Mouse (Mus musculus): Measurements from ENCODE around the gene Zfp865. TPM values are rescaled to one million over a fixed set of nuclear protein-coding genes. Genes with fewer than 3 reads are reported as not detected.
"Not testable (repeated sequence)": the region's sequence is repeated elsewhere in the genome, so short reads cannot be mapped to it uniquely, and the experiment has no call there.

The Zfp865 gene
- polyA plus RNA-seq, 1 experiment from 2014 or later: 7.3 TPM

DNA sequence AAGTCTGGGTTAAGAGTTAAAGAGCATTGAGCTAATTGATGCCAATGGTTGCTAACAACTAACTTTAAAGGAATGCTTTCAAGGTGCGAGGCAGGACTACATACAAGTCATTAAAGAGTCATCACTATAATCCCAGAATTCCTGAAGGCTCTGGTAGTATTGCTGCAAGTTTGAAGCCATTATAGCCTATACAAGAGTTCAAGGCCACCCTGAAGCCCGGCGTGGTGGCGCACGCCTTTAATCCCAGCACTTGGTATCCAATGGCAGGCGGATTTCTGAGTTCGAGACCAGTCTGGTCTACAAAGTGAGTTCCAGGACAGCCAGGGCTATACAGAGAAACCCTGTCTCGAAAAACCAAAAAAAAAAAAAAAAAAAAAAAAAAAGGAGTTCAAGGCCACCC, 600 bp upstream of the Zfp865 start:
- ATAC-seq (replicated peaks; ENCODE audit: low FRiP score); H3K9me3 ChIP-seq (ENCODE audit: control insufficient read depth, low read length); DNase-seq (ENCODE audit: low spot score); H3K4me1 ChIP-seq (replicated peaks; ENCODE audit: control insufficient read depth, insufficient read depth, low read length); H3K36me3 ChIP-seq (ENCODE audit: control insufficient read depth, insufficient read depth, low read length); H3K27me3 ChIP-seq (ENCODE audit: control insufficient read depth, insufficient read depth, low read length): not testable (repeated sequence)
- Histone ChIP-seq H3K9ac (ENCODE audit: low read length) (peak overlapping the region; percentile 95), H3K4me3 (ENCODE audit: low read depth, low read length) (peak overlapping the region; percentile 86), H3K4me2 (ENCODE audit: low read depth, low read length, severe bottlenecking) (peak overlapping the region; percentile 68), H3K27ac (ENCODE audit: low read depth, low read length) (peak overlapping the region; percentile 90)
- 30% methylated on average over 8 of the region's 8 CpGs for WGBS

DNA sequence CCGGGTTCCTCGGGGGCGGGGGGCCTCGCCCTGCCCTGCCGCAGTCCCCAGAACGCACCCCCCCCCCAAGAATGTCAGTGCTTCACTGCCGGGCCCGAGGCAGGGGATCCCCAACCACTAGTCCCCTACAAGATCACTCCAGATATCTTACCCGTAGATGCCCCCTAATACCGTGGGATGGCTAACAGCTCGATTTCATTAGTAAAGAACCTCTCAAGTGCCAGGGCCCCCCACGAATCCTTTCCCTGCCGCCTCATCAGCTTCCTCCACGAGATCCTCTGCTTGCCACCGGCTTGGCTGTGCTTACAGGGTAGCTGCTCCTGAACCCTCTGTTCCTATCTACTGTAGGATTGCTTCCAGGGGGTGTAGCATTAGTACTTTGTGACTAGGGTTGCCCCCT, 509 bp downstream of the Zfp865 start:
- no peaks in the 10 kb centered on the region for H3K9me3 ChIP-seq (ENCODE audit: control insufficient read depth, low read length)
- peak overlapping the region; percentile 86 for H3K4me3 ChIP-seq (ENCODE audit: low read depth, low read length)
- H3K27ac ChIP-seq (ENCODE audit: low read depth, low read length): peak overlapping the region; percentile 90
- H3K9ac ChIP-seq (ENCODE audit: low read length): peak overlapping the region; percentile 95
- H3K4me2 ChIP-seq (ENCODE audit: low read depth, low read length, severe bottlenecking): peak overlapping the region; percentile 68
- H3K27me3 ChIP-seq (ENCODE audit: control insufficient read depth, insufficient read depth, low read length): no peaks in the 10 kb centered on the region
- WGBS: under 1% methylated on average over 9 of the region's 15 CpGs
- no peaks in the 10 kb centered on the region; the same call in 1 of the 2 replicates for H3K36me3 ChIP-seq (ENCODE audit: control insufficient read depth, insufficient read depth, low read length)
- H3K4me1 ChIP-seq (replicated peaks; ENCODE audit: control insufficient read depth, insufficient read depth, low read length): peaks cover 3% of the 10 kb centered on the region; the same call in 1 of the 2 replicates
- ATAC-seq (replicated peaks; ENCODE audit: low FRiP score) (no peak; the same call in 1 of the 2 replicates), DNase-seq (ENCODE audit: low spot score) (no peak)

- Histone ChIP-seq H3K9me3 (ENCODE audit: control insufficient read depth, low read length) (no peaks in the 10 kb centered on the region), H3K36me3 (ENCODE audit: control insufficient read depth, insufficient read depth, low read length) (no peaks in the 10 kb centered on the region; the same call in 1 of the 2 replicates), H3K27me3 (ENCODE audit: control insufficient read depth, insufficient read depth, low read length) (no peaks in the 10 kb centered on the region), H3K4me1 (replicated peaks; ENCODE audit: control insufficient read depth, insufficient read depth, low read length) (peaks cover 3% of the 10 kb centered on the region; the same call in 1 of the 2 replicates), H3K4me3 (ENCODE audit: low read depth, low read length) (peak overlapping the region; percentile 86), H3K27ac (ENCODE audit: low read depth, low read length) (0 out of 2 replicates have a peak overlapping the region, but pooled peaks have one; percentile 90), H3K4me2 (ENCODE audit: low read depth, low read length, severe bottlenecking) (peak overlapping the region; percentile 68), H3K9ac (ENCODE audit: low read length) (peak overlapping the region; percentile 95)
- ATAC-seq (replicated peaks; ENCODE audit: low FRiP score) (no peak), DNase-seq (ENCODE audit: low spot score) (no peak)
- 56% methylated on average over 5 of the region's 5 CpGs for WGBS
Measured at GRCm38 (mm10) chr7:5021197-5021596, 1.0 kb downstream of the Zfp865 start.

- H3K4me2 ChIP-seq (ENCODE audit: low read depth, low read length, severe bottlenecking): no peak overlapping the region
- H3K9me3 ChIP-seq (ENCODE audit: control insufficient read depth, low read length): peaks cover 29% of the 10 kb centered on the region
- no peak overlapping the region for H3K9ac ChIP-seq (ENCODE audit: low read length)
- H3K36me3 ChIP-seq (ENCODE audit: control insufficient read depth, insufficient read depth, low read length): peaks cover 46% of the 10 kb centered on the region
- no peaks in the 10 kb centered on the region for H3K4me1 ChIP-seq (replicated peaks; ENCODE audit: control insufficient read depth, insufficient read depth, low read length)
- no peak overlapping the region for H3K27ac ChIP-seq (ENCODE audit: low read depth, low read length)
- no peak overlapping the region for H3K4me3 ChIP-seq (ENCODE audit: low read depth, low read length)
- ATAC-seq (replicated peaks; ENCODE audit: low FRiP score) (no peak), DNase-seq (ENCODE audit: low spot score) (no peak)
- WGBS: 98% methylated on average over 22 of the region's 22 CpGs
- no peaks in the 10 kb centered on the region for H3K27me3 ChIP-seq (ENCODE audit: control insufficient read depth, insufficient read depth, low read length)
Measured at GRCm38 (mm10) chr7:5029543-5029942, 9.4 kb downstream of the Zfp865 start.

- Histone ChIP-seq H3K4me3 (ENCODE audit: low read depth, low read length) (no peak overlapping the region), H3K4me2 (ENCODE audit: low read depth, low read length, severe bottlenecking) (no peak overlapping the region), H3K27me3 (ENCODE audit: control insufficient read depth, insufficient read depth, low read length) (no peaks in the 10 kb centered on the region), H3K27ac (ENCODE audit: low read depth, low read length) (no peak overlapping the region), H3K36me3 (ENCODE audit: control insufficient read depth, insufficient read depth, low read length) (peaks cover 46% of the 10 kb centered on the region), H3K4me1 (replicated peaks; ENCODE audit: control insufficient read depth, insufficient read depth, low read length) (no peaks in the 10 kb centered on the region), H3K9ac (ENCODE audit: low read length) (no peak overlapping the region), H3K9me3 (ENCODE audit: control insufficient read depth, low read length) (peaks cover 29% of the 10 kb centered on the region)
- no peak for DNase-seq (ENCODE audit: low spot score)
- no peak for ATAC-seq (replicated peaks; ENCODE audit: low FRiP score)
- WGBS: 89% methylated on average over 21 of the region's 21 CpGs
Measured at GRCm38 (mm10) chr7:5029946-5030345, 9.8 kb downstream of the Zfp865 start.

GRCm38 (mm10) chr7:5030554-5031275, 10.5 kb downstream of the Zfp865 start:
- no peaks in the 10 kb centered on the region for H3K4me1 ChIP-seq (replicated peaks; ENCODE audit: control insufficient read depth, insufficient read depth, low read length)
- DNase-seq (ENCODE audit: low spot score) (no peak), ATAC-seq (replicated peaks; ENCODE audit: low FRiP score) (no peak)
- no peak overlapping the region for H3K27ac ChIP-seq (ENCODE audit: low read depth, low read length)
- H3K4me2 ChIP-seq (ENCODE audit: low read depth, low read length, severe bottlenecking): no peak overlapping the region
- no peaks in the 10 kb centered on the region for H3K27me3 ChIP-seq (ENCODE audit: control insufficient read depth, insufficient read depth, low read length)
- H3K9ac ChIP-seq (ENCODE audit: low read length): no peak overlapping the region
- H3K36me3 ChIP-seq (ENCODE audit: control insufficient read depth, insufficient read depth, low read length): peaks cover 48% of the 10 kb centered on the region
- no peak overlapping the region for H3K4me3 ChIP-seq (ENCODE audit: low read depth, low read length)
- WGBS: 85% methylated on average over 63 of the region's 63 CpGs
- H3K9me3 ChIP-seq (ENCODE audit: control insufficient read depth, low read length): peaks cover 29% of the 10 kb centered on the region

GRCm38 (mm10) chr7:5031496-5031895, 11.3 kb downstream of the Zfp865 start:
- Histone ChIP-seq H3K9ac (ENCODE audit: low read length) (no peak overlapping the region), H3K9me3 (ENCODE audit: control insufficient read depth, low read length) (peaks cover 29% of the 10 kb centered on the region), H3K36me3 (ENCODE audit: control insufficient read depth, insufficient read depth, low read length) (peaks cover 48% of the 10 kb centered on the region), H3K27me3 (ENCODE audit: control insufficient read depth, insufficient read depth, low read length) (no peaks in the 10 kb centered on the region), H3K4me2 (ENCODE audit: low read depth, low read length, severe bottlenecking) (no peak overlapping the region), H3K4me3 (ENCODE audit: low read depth, low read length) (no peak overlapping the region), H3K4me1 (replicated peaks; ENCODE audit: control insufficient read depth, insufficient read depth, low read length) (no peaks in the 10 kb centered on the region), H3K27ac (ENCODE audit: low read depth, low read length) (no peak overlapping the region)
- DNase-seq (ENCODE audit: low spot score): no peak
- no peak for ATAC-seq (replicated peaks; ENCODE audit: low FRiP score)
- WGBS: 73% methylated on average over 46 of the region's 46 CpGs

GRCm38 (mm10) chr7:5033818-5034217, 13.6 kb downstream of the Zfp865 start, which contains the start of gene 4632433K11Rik:
Gene 4632433K11Rik (plus strand): TSS chr7:5034118.
- no peak for ATAC-seq (replicated peaks; ENCODE audit: low FRiP score)
- H3K9ac ChIP-seq (ENCODE audit: low read length): no peak within 1 kb of the TSS

DNA sequence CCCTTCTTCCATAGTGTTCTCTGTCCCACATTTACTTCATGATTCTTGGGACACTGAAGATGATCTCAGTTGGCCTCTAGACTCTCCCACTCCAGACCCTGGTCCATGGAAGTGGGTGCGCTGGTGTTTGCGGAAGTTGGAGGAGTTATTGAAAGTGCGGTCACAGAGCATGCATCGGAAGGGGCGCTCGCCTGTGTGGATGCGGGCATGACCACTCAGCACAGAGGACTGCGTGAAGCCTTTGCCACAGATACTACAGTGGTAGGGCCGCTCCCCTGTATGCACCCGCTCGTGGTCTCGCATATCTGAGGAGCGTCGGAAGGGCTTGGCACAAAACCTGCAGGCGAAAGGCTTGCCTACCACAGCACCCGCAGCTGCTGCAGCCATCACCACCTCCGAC, 15.5 kb downstream of the Zfp865 start:
- Histone ChIP-seq H3K27me3 (ENCODE audit: control insufficient read depth, insufficient read depth, low read length) (no peaks in the 10 kb centered on the region), H3K4me1 (replicated peaks; ENCODE audit: control insufficient read depth, insufficient read depth, low read length) (no peaks in the 10 kb centered on the region), H3K4me2 (ENCODE audit: low read depth, low read length, severe bottlenecking) (no peak overlapping the region), H3K9me3 (ENCODE audit: control insufficient read depth, low read length) (peaks cover 15% of the 10 kb centered on the region), H3K4me3 (ENCODE audit: low read depth, low read length) (no peak overlapping the region), H3K36me3 (ENCODE audit: control insufficient read depth, insufficient read depth, low read length) (peaks cover 27% of the 10 kb centered on the region), H3K27ac (ENCODE audit: low read depth, low read length) (no peak overlapping the region), H3K9ac (ENCODE audit: low read length) (no peak overlapping the region)
- DNase-seq (ENCODE audit: low spot score) (no peak), ATAC-seq (replicated peaks; ENCODE audit: low FRiP score) (no peak)
- WGBS: 93% methylated on average over 17 of the region's 17 CpGs

More at GRCm38 (mm10) chr7:5033818-5034217, 13.6 kb downstream of the Zfp865 start, which contains the start of gene 4632433K11Rik:
- peaks cover 45% of the 10 kb centered on the region for H3K36me3 ChIP-seq (ENCODE audit: control insufficient read depth, insufficient read depth, low read length)
- no peak within 1 kb of the TSS for H3K4me3 ChIP-seq (ENCODE audit: low read depth, low read length)
- no peaks in the 10 kb centered on the region for H3K27me3 ChIP-seq (ENCODE audit: control insufficient read depth, insufficient read depth, low read length)
- DNase-seq (ENCODE audit: low spot score): no peak
- 83% methylated on average over 3 of the region's 3 CpGs for WGBS
- no peaks in the 10 kb centered on the region for H3K4me1 ChIP-seq (replicated peaks; ENCODE audit: control insufficient read depth, insufficient read depth, low read length)
- H3K4me2 ChIP-seq (ENCODE audit: low read depth, low read length, severe bottlenecking): no peak within 1 kb of the TSS
- no peak within 1 kb of the TSS for H3K27ac ChIP-seq (ENCODE audit: low read depth, low read length)
- peaks cover 29% of the 10 kb centered on the region for H3K9me3 ChIP-seq (ENCODE audit: control insufficient read depth, low read length)

Data from forebrain, embryonic 11.5 days (tissue).